Mouse (Mus musculus) spleen, adult 12 weeks (tissue): ENCODE measurements around the gene Mcl1.
"Not testable (repeated sequence)": the region's sequence is repeated elsewhere in the genome, so short reads cannot be mapped to it uniquely, and the experiment has no call there.

ENCODE experiments used
- DNase-seq: peaks from one replicate; pipeline ENCODE4 v3.0.0; 2022; ENCODE audit warnings: low spot score

Gene Mcl1

DNA sequence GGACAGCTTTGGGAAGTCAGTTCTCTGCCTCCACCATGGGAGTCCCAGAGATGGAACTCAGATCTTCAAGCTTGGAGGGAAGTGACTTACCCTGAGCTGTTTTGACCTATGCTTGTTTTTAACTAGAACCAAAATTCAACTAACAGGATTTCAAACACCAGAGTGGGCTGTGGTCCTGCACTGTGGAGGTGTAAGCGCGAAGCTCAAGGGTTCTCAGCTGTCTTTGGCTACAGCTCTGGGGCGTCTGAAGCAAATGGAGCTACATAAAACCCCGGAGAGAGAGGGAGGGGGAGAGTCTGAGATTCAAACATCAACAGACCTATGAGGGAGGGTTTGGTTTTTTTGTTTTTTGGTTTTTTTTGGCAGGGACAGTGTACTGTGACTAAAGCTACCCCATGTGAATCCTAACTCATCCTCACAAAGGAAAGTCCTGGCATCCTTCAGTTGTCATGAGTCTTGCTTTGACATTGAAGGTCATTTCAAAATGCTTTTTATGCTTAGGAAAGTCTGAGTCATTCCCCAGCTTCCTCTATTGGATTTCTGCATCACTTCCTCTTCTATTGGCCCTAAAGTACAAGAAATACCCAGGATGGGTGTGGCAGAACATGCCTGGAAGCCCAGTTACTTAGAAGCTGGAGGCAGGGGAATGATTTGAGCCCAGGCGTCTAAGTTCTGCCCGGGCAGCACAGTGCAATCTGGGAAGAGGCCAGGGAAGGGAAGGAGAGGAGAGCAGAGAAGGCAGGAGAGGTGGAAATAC is 8.1 kb upstream of the Mcl1 start:
- DNase-seq: no peak

DNA sequence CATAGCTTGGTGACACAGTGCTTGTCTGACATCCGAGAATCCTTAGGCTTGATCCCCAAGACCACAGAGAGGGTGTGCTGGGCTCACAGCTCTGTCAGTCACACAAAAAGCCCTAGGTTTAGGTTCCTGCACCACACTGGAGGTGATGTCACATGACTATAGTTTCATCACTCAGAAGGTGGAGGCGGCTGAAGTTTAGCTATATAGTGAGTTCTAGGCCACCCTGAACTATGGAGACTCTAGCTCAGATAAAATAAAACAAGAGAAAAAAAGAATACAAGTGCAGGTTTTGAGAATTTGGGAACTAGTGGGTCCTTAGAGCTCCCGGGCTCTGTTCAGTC is 7.6 kb upstream of the Mcl1 start:
- DNase-seq: no peak

DNA sequence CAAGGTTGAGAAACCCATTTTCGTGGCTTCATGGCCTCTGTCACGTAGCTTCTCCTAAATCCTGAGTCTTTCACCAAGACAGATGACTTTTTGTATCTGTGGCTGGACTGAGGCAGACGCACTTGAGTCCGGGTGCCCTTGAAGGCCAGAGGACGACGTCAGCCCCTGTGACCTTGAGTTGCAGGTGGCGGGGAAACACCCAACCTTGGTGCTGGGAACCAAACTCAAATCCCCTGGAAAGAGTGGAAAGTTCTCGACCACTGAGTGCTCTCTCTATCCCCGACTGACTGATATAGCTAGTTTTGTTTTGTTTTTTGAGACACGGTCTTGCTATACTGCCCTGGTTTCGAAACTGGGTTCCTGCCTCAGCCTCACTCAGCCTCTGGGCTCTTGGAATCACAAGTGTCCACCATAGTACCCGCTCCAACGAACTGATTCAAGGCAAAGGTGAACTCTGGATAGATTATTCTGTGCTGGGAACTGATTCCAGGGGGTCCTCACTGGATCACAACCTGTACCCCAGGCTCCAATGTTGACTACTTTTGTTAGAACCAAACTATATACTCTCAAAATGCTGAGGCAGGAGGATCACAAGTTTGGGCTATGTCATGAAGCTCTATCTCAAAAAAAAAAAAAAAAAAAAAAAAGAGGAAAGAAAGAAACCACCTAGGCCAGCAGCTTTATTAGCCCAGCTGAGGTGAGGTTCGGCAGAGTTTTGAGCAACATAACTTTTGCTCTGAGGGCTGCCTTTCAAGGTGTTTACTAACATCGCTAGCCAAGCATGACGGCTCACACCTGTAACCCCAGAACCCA is 7.0 kb upstream of the Mcl1 start:
- no peak for DNase-seq

DNA sequence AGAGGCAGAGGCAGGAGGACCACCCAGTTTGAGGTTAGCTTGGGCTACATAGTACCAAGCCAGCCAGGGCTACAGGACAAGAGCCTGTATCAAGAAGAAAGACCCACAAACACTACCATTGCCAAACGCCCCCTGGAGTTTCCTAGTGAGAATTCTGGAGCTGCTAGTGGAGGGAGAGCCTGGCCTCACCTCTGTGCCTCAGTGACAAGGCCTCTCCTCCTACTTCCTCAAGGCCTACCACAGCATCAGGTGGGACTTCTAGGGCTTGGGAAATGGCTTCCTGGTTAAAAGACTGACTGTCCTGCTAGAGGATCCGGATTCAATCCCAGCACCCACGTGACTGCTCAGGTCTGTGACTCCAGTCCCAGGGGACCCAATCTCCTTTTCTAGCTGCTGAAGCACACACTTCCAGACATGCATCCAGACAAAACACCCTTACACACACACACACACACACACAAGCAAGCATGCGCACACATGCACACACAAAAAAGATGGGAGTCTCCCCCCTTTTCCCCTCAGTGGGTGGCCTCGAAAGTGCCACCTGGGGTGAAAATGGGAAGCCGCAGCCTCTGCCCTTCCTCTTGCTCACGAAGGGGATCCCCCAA is 6.3 kb upstream of the Mcl1 start:
- no peak for DNase-seq

GRCm38 (mm10) chr3:95652871-95653270 is 5.7 kb upstream of the Mcl1 start:
- no peak for DNase-seq

DNA sequence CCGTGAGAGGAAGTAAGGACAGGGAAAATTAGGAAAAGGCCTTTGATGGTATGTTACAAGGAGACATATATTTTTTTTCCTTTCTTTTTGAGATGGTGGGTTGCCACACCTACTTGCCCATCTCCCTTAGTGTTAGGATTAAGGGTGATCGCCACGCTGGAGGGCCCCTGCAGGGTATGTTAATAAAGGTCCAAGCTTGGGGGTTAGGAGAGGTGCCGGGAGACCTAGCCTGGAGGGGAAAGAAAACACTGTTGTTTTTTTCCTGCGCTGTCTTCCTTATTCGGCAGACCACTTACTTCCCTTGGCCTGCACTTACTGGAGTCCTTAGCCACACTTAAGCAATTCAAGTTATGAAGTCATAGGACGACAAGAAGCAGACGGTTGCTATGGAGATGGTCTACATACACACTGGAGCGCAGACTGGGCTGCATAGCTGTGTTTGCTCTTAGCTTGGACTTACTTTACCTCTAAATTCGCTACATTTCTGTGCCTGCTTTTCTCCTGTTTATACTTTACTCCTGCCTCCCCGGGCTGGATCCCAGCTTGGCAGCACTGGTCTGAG is 5.0 kb upstream of the Mcl1 start:
- no peak for DNase-seq

DNA sequence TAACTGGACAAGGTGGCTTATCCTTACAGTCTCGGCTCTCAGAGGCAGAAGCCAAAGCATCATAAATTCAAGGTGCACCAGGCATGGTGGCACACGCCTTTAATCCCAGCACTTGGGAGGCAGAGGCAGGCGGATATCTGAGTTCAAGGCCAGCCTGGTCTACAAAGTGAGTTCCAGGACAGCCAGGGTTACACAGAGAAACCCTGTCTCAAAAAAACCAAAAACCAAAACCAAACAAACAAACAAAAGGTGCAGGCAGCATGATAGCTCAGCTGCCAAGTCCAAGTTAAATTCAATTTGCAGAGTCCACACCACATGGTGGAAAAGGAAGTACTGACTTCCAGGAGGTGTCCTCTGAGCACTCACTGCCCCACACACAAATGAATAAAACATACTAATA is 4.2 kb upstream of the Mcl1 start:
- not testable (repeated sequence) for DNase-seq

DNA sequence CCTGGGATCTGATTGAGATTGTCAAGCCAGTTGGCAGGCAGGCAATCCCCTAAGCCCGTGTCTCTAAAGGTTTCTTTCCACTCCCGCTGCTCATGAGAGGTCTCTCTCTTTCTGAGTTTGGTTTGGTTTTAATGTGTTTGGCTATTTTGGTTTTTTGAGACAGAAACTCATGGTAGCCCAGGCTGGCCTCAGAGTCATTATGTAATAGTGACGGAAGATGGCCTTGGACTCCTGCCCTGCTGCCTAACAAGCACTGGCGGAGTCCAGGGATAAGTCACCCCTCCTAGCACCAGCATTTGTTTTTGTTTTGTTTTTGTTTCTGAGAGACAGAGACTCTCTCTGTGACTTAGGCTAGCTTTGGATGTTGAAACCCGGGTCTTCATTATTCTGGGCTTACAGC is 3.2 kb upstream of the Mcl1 start:
- DNase-seq: no peak

DNA sequence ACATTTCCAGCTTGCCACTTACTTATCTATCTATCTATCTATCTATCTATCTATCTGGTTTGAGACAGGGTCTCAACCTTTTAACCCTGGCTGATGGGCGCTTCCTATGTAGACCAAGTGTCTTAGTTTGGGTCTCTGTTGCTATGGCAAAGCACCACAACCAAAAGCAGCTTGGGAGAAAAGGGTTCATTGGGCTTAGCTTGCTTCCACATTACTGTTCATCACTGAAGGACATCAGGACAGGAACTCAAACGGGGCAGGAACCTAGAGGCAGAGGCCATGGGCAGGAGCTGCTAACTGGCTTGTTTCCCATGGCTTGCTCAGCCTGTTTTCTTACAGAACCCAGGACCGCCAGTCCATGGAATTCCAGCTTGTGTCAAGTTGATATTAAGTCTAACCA is 1.5 kb upstream of the Mcl1 start:
- no peak for DNase-seq

DNA sequence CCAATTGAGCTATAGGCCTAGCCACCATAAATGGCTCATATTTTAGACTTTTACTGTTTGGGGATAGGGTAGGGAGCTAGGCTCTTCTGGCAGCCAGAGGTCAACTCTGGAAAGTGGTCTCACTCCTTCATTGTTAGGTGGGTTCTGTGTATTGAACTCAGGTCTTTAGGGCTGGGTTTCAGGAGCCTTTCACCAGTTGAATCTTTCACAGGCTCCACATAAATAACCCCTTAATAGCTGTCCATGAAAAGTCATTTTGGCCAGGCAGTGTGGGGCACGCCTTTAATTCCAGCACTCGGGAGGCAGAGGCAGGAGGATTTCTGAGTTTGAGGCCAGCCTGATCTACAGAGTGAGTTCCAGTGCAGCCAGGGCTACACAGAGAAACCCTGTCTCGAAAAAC is 877 bp upstream of the Mcl1 start:
- no peak for DNase-seq

DNA sequence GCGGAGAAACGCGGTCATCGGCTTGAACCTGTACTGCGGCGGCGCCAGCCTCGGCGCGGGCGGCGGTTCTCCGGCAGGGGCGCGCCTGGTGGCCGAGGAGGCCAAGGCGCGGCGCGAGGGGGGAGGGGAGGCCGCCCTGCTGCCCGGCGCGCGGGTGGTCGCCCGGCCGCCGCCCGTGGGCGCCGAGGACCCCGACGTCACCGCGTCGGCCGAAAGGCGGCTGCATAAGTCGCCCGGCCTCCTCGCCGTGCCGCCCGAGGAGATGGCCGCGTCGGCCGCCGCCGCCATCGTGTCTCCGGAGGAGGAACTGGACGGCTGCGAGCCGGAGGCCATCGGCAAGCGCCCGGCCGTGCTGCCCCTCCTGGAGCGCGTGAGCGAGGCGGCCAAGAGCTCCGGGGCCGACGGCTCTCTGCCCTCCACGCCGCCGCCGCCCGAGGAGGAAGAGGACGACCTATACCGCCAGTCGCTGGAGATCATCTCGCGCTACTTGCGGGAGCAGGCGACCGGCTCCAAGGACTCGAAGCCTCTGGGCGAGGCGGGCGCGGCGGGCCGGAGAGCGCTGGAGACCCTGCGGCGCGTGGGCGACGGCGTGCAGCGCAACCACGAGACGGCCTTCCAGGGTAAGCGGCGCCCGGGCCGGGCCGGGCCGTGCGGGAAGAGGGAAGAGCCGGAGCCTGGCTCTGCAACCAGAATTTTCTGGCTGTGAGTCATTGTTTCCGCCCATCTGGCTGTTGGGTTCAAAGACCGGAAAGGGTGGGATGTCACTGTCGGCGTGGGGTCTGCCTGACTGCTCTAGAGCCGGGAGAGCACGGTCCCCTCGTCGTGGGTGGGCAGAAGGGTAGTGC is 502 bp downstream of the Mcl1 start:
- peak; percentile 59 for DNase-seq

- no peak for DNase-seq
Observed at GRCm38 (mm10) chr3:95659948-95660347, 1.4 kb downstream of the Mcl1 start.

GRCm38 (mm10) chr3:95660788-95661478 is 2.3 kb downstream of the Mcl1 start:
- no peak for DNase-seq

DNA sequence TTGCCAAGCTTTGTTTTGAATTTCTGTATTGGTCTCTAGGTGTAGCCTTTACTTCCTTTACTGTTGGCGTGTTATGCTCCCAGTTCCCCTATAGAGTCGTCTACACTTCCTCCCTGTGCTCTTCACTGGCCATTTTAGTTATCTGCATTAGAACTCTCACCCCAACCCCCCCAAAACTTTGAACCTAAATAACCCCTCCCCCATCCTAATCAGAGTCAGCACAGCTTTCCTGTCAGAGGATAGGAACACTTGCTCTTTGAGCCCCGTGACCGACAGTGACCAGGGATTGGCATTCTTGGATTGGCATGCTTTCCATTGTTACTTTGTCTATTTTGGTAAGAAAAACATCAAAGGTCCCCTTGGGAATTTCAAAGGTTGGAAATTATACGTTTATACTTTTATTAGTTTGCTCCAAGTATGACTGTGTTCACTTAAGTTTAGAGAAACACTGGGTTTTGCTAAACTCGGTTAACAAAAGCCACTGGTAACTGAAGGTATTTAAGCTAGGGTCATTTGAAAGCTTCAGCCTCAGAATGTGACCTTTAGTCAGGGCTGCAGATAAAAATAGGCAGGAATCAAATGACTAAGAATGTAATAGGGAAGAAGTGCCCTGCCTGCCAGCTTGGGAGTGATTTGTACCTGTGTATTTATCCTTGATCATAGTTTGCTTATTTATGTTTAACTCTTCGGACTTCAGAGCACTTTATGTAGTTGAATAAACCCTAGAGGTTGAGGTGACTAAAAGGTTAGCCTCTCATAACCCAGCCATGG is 3.5 kb downstream of the Mcl1 start:
- no peak for DNase-seq

DNA sequence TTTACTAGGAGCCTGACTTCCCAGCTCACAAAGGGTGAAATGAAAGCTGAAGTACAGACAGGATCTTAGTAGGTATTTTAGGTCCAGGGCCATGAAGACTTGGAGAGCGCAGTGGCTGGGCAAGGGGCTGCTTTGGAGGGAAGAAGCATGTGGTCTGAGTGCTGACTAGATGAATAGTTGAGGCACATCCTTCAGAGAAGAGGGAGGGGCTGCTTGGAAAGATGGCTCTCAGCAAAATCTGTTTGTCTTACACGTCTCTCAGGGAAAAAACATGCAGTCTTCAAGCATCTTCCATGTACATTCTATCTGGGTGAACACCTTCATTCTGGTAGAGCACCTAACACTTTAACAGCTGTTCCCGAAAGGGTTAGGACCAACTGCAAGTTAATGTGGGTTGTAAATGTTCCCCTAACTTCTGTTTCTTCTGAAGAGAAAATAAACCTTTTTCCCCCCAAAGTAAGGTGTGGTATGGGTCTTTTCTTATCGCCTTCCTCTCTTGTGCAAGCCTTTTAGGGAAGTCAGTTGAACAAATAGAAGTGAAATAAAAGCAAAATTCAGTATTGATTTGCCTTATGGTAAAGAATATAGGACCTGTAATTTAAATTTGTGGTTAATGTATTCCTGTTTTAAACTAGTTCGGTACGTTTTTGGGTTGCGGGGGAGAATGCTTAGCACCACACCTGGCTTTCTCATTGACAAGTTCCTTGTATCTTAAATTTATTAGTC is 4.3 kb downstream of the Mcl1 start:
- no peak for DNase-seq

- no peak for DNase-seq
Observed at GRCm38 (mm10) chr3:95663486-95663885, 4.9 kb downstream of the Mcl1 start.

DNA sequence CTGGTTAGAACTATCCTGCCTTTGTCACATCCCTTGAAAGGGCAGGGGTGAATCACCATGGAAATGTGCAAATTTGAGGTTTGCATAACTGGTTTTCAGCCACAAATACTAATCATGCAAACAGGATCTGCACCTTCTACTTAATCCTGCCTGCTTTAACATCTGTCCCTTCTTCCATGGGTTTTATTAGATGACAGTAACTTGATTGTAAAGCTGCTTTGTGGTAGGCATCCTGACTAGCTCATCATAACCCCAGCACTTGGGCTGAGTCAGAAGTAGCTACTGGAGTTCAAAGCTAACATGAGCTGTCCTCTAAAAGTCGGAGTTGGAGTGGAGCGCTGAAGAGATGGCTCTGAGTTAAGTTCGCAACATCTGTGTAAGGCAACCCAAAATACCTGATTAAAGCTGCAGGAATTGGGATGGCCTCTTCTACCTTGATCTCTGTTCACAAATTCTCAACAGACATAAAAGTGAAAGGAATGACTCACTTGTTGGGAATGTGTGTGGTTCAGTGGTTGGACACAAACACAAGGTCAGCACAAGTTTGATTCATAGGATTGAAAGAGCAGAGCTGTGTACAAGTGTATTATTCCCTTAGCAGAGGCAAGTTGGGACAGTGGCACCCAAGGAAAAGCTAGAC is 5.5 kb downstream of the Mcl1 start:
- no peak for DNase-seq

- DNase-seq: no peak
Observed at GRCm38 (mm10) chr3:95664940-95665352, 6.4 kb downstream of the Mcl1 start.

DNA sequence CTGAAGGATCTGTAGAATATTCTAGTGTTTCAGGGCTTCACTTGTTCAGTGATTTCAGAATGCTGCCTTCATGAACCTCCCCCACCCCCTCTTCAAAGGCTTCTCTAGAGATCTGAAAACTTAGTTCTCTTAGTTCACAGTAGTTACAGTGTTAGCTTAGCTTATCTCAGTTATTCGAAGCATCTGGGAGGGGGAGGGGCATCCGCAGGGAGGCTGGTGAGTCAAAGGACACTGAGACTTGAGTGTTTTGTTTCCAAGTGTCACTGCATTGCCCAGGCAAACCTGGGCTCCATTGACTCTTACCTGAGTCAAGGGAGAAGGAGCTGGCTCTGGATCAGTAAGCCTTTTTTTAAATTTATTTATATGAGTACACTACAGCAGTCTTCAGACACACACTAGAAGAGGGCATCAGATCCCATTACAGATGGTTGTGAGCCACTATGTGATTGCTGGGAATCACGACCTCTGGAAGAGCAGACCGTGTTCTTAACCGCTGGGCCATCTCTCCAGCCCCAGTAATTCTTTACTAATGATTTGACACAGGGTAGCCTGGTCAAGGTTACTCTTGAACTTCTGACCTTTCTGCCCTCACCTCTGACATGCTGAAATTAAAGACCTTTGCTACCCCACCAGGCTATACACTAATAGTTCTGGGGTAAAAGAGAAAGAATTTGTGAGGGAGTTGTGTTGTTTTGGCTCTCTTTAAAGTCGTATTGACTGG is 7.7 kb downstream of the Mcl1 start:
- DNase-seq: peak; percentile 56
